Mouse (Mus musculus) hindbrain, embryonic 16.5 days (tissue): ENCODE results near the gene Uqcrfs1. TPM values are rescaled to one million over a fixed set of nuclear protein-coding genes. Genes with fewer than 3 reads are reported as not detected.

Experiments used
- ATAC-seq: fragments of 200-750 bp; cut with Nextera tagmentation; 2 replicates; pipeline ENCODE4 v1.8.0; 2017; ENCODE audit warnings: moderate TSS enrichment, moderate library complexity
- H3K27ac ChIP-seq: fragments of 300-500 bp; sonication (generic); 2 replicates; pipeline ENCODE4 v1.5.1; 2014; ENCODE audit warnings: low read depth, mild to moderate bottlenecking, control low read depth, low read length, moderate library complexity
- H3K27me3 ChIP-seq: fragments of 300-500 bp; sonication (generic); replicated peaks from 2 replicates; pipeline ENCODE4 v1.6.1; 2014; ENCODE audit warnings: low read length; ENCODE audit not compliant: control insufficient read depth, insufficient read depth
- H3K36me3 ChIP-seq: fragments of 300-500 bp; sonication (generic); 2 replicates; pipeline ENCODE4 v1.6.1; 2014; ENCODE audit warnings: mild to moderate bottlenecking, low read length, moderate library complexity, mixed read lengths; ENCODE audit not compliant: control insufficient read depth, insufficient read depth
- H3K4me1 ChIP-seq: fragments of 300-500 bp; sonication (generic); 2 replicates; pipeline ENCODE4 v1.6.1; 2014; ENCODE audit warnings: low read depth, low read length; ENCODE audit not compliant: control insufficient read depth, insufficient read depth
- H3K4me2 ChIP-seq: fragments of 300-500 bp; sonication (generic); 2 replicates; pipeline ENCODE4 v1.6.1; 2014; ENCODE audit warnings: mild to moderate bottlenecking, low read length, control low read depth, moderate library complexity
- H3K4me3 ChIP-seq: fragments of 300-500 bp; sonication (generic); 2 replicates; pipeline ENCODE4 v1.5.1; 2014; ENCODE audit warnings: mild to moderate bottlenecking, low read length, control low read depth, moderate library complexity
- H3K9ac ChIP-seq: fragments of 300-500 bp; sonication (generic); 2 replicates; pipeline ENCODE4 v1.6.1; 2014; ENCODE audit warnings: low read depth, mild to moderate bottlenecking, control low read depth, low read length, moderate library complexity
- H3K9me3 ChIP-seq: fragments of 300-500 bp; sonication (generic); 2 replicates; pipeline ENCODE4 v1.6.1; 2014; ENCODE audit warnings: mild to moderate bottlenecking, low read length, moderate library complexity; ENCODE audit not compliant: control insufficient read depth
- WGBS: fragments of 180-500 bp; shearing (Covaris S2); extraction: QIAGEN DNeasy Blood & Tissue Kit; methylation state at CpG from one replicate; pipeline ENCODE4 v1.1.7; 2014; 5-methylcytosine and 5-hydroxymethylcytosine counted together
- polyA plus RNA-seq: library from polyadenylated mRNA; unstranded; fragments of >200 nt; fragmentation: Nextera tagmentation; extraction: Ambion mirVana; gene quantifications from 2 replicates; pipeline ENCODE4 v1.2.1, GENCODE M21; 2015

Gene Uqcrfs1
- polyA plus RNA-seq, result 297 and 329 TPM in 2 replicates

- ATAC-seq, result peak; percentile 99
- no peaks in the 10 kb centered on the region for H3K27me3 ChIP-seq
- peak within 1 kb of the TSS; percentile 65 for H3K4me3 ChIP-seq
- H3K27ac ChIP-seq, result peak within 1 kb of the TSS; percentile 79
- peak within 1 kb of the TSS; percentile 95 for H3K9ac ChIP-seq
- no peaks in the 10 kb centered on the region for H3K9me3 ChIP-seq
- under 1% methylated on average over 80 of the region's 82 CpGs for WGBS
- peaks cover 15% of the 10 kb centered on the region for H3K4me1 ChIP-seq
- H3K4me2 ChIP-seq, result peak within 1 kb of the TSS; percentile 74
- peaks cover 5% of the 10 kb centered on the region for H3K36me3 ChIP-seq
These were observed at the start of gene Uqcrfs1 for GRCm38 (mm10) chr13:30544856-30545604. TSS of gene Uqcrfs1 (minus strand) at chr13:30545362.

GRCm38 (mm10) chr13:30585786-30586185 lies 40.6 kb upstream of the Uqcrfs1 start:
- no peaks in the 10 kb centered on the region for H3K36me3 ChIP-seq
- H3K9me3 ChIP-seq, result no peaks in the 10 kb centered on the region
- H3K4me3 ChIP-seq, result no peak overlapping the region
- no peak overlapping the region for H3K27ac ChIP-seq
- H3K4me2 ChIP-seq, result no peak overlapping the region
- 95% methylated on average over 3 of the region's 3 CpGs for WGBS
- no peaks in the 10 kb centered on the region for H3K4me1 ChIP-seq
- no peak overlapping the region for H3K9ac ChIP-seq
- ATAC-seq, result no peak
- H3K27me3 ChIP-seq, result no peaks in the 10 kb centered on the region

DNA sequence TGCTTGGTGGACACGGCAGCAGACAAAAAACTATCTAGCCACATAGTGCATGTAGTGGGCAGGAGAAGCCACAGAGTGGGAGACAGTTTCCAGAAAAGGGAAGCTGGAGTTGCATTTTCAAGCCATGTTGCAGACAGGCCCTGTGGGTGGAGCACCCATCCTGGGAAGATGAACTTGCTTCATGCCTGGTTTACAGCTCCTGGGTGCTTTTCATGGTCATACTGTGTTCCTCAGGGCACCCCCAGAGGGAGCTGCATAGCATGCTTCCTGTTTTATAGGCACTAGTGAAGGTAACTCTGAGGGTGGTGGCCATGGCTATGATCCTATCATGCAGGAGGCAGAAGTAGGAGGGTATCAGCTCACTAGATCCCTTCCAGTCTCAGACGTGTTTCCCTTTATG lies 37.4 kb upstream of the Uqcrfs1 start:
- Histone ChIP-seq H3K9me3 (no peaks in the 10 kb centered on the region), H3K4me3 (no peak overlapping the region), H3K27me3 (no peaks in the 10 kb centered on the region), H3K4me2 (no peak overlapping the region), H3K36me3 (no peaks in the 10 kb centered on the region), H3K9ac (no peak overlapping the region), H3K4me1 (no peaks in the 10 kb centered on the region), H3K27ac (no peak overlapping the region)
- no peak for ATAC-seq
- WGBS, result 74% methylated on average over 2 of the region's 2 CpGs

DNA sequence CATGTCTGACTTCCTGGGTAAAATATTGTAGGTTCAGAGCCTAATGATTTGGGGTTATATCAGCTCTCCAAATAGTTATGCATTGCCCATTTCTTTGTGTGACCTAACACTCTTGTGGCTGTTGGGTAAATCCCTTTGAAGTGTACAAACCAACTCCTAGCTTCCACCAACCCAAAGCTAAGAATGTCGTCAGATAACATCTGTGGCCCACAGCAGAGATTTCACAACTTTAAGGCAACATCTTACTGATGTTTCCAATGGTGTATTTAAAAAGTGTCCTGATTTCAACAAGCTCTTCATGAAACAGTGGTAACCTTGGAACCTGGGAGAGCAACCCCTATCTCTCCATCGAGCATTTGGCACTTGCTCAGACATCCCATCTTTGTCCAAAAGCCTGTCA lies 33.6 kb upstream of the Uqcrfs1 start:
- no peak overlapping the region for H3K4me3 ChIP-seq
- H3K9me3 ChIP-seq, result no peaks in the 10 kb centered on the region
- no peak overlapping the region for H3K4me2 ChIP-seq
- ATAC-seq, result no peak
- no peaks in the 10 kb centered on the region for H3K4me1 ChIP-seq
- WGBS, result 82% methylated on average over 2 of the region's 2 CpGs
- H3K9ac ChIP-seq, result no peak overlapping the region
- H3K36me3 ChIP-seq, result no peaks in the 10 kb centered on the region
- no peaks in the 10 kb centered on the region for H3K27me3 ChIP-seq
- H3K27ac ChIP-seq, result no peak overlapping the region

GRCm38 (mm10) chr13:30576819-30577218 lies 31.7 kb upstream of the Uqcrfs1 start:
- H3K4me2 ChIP-seq, result no peak overlapping the region
- H3K36me3 ChIP-seq, result no peaks in the 10 kb centered on the region
- H3K27ac ChIP-seq, result no peak overlapping the region
- H3K4me1 ChIP-seq, result no peaks in the 10 kb centered on the region
- H3K4me3 ChIP-seq, result no peak overlapping the region
- no peak for ATAC-seq
- WGBS, result 75% methylated on average over 2 of the region's 2 CpGs
- no peak overlapping the region for H3K9ac ChIP-seq
- no peaks in the 10 kb centered on the region for H3K27me3 ChIP-seq
- no peaks in the 10 kb centered on the region for H3K9me3 ChIP-seq

GRCm38 (mm10) chr13:30572971-30573370 lies 27.8 kb upstream of the Uqcrfs1 start:
- no peak for ATAC-seq
- no peaks in the 10 kb centered on the region for H3K9me3 ChIP-seq
- no peaks in the 10 kb centered on the region for H3K4me1 ChIP-seq
- 73% methylated on average over 4 of the region's 4 CpGs for WGBS
- no peaks in the 10 kb centered on the region for H3K27me3 ChIP-seq
- no peak overlapping the region for H3K4me2 ChIP-seq
- no peaks in the 10 kb centered on the region for H3K36me3 ChIP-seq
- H3K4me3 ChIP-seq, result no peak overlapping the region
- no peak overlapping the region for H3K27ac ChIP-seq
- no peak overlapping the region for H3K9ac ChIP-seq

DNA sequence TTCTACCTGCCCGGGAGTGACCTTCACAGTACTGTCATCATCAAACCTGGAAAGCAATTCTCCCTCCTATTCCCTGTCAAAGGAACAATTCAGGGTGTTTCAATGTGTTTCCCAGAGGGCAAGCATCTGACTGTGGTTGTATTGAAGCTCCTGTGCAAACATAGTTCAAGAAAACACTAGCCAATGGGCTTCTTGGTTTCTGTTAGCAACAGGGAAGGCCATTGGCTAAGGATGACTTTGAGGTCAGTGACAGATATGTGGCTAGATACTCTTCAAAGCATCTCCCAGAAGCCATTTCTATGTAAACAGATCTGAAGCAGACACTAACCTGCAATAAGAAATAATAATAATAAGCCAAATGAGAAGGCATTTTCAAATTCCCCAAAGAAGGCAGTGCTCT lies 25.0 kb upstream of the Uqcrfs1 start:
- H3K9me3 ChIP-seq, result no peaks in the 10 kb centered on the region
- H3K4me3 ChIP-seq, result no peak overlapping the region
- no peak overlapping the region for H3K27ac ChIP-seq
- 85% methylated on average over 1 of the region's 1 CpGs for WGBS
- no peak overlapping the region for H3K4me2 ChIP-seq
- H3K27me3 ChIP-seq, result 0 out of 2 replicates have a peak, but pooled peaks cover 2% of the 10 kb centered on the region
- H3K36me3 ChIP-seq, result no peaks in the 10 kb centered on the region
- H3K9ac ChIP-seq, result no peak overlapping the region
- H3K4me1 ChIP-seq, result no peaks in the 10 kb centered on the region
- no peak for ATAC-seq

DNA sequence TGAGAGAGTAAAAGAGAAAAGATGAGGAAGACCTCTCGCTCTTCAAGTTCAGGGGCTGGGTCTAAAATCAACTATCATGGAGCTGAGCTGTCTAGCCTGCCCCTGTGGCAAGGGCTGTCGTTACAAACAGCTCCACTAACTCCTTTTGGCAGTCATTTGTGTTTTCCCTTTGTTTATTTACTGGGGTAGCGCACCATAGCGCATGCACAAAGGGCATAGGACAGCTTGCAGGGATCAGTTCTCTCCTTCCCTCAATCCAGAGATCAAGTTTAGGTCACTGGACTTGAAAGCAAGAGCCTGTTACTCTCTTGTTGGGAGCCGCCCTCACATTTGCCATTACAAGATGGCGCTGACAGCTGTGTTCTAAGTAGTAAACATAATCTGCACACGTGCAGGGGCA lies 22.4 kb upstream of the Uqcrfs1 start:
- Histone ChIP-seq H3K4me2 (no peak overlapping the region), H3K4me1 (no peaks in the 10 kb centered on the region), H3K4me3 (no peak overlapping the region), H3K27me3 (0 out of 2 replicates have a peak, but pooled peaks cover 2% of the 10 kb centered on the region), H3K9ac (no peak overlapping the region), H3K36me3 (no peaks in the 10 kb centered on the region), H3K9me3 (no peaks in the 10 kb centered on the region), H3K27ac (no peak overlapping the region)
- 71% methylated on average over 6 of the region's 7 CpGs for WGBS
- ATAC-seq, result no peak

DNA sequence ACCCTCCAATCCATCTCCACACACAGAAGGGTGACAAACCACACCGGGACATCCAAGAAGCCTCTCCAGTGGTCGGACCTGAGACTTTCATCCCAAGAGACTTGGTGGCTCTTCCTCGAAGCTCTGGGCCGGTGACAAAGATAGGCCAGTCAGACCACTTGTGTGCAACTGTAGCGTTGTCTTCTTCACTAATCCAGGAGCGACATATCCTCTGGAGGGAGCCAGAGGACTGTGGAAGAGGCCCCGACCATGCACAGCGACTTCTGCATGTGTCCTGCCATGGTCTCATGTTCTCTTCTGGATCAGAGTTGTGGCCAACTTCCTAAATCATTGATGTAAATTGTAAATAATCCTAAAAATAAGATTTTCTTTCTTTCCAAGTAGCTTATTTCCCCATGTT lies 21.6 kb upstream of the Uqcrfs1 start:
- ATAC-seq, result peak; percentile 74
- 70% methylated on average over 8 of the region's 8 CpGs for WGBS
- no peaks in the 10 kb centered on the region for H3K36me3 ChIP-seq
- H3K4me2 ChIP-seq, result no peak overlapping the region
- no peaks in the 10 kb centered on the region for H3K9me3 ChIP-seq
- 0 out of 2 replicates have a peak, but pooled peaks cover 2% of the 10 kb centered on the region for H3K27me3 ChIP-seq
- H3K4me1 ChIP-seq, result no peaks in the 10 kb centered on the region
- no peak overlapping the region for H3K27ac ChIP-seq
- H3K9ac ChIP-seq, result no peak overlapping the region
- no peak overlapping the region for H3K4me3 ChIP-seq
